Mouse (Mus musculus): ENCODE data around the gene Catsperd. TPM values are rescaled to one million over a fixed set of nuclear protein-coding genes. Genes with fewer than 3 reads are reported as not detected.
A peak's percentile ranks its signal among the peaks of the same experiment; 100 is the strongest.

Catsperd gene
- total RNA-seq, 1 experiment = 1.3 TPM

- Histone ChIP-seq H3K4me1 (ENCODE audit: control insufficient read depth in 2 of 2, insufficient read depth in 2 of 2, low read length in 2 of 2, poor library complexity in 1 of 2) (peaks cover 0 to 27% of the 10 kb centered on the region in 2 experiments; a peak in 2 of 4 replicates), H3K9me3 (ENCODE audit: control insufficient read depth, insufficient read depth, low read depth, low read length) (no peaks in the 10 kb centered on the region), H3K36me3 (ENCODE audit: control insufficient read depth, insufficient read depth, low read length, poor library complexity, severe bottlenecking) (peaks cover 84% of the 10 kb centered on the region), H3K9ac (ENCODE audit: insufficient read depth, low read depth, low read length, poor library complexity, severe bottlenecking) (no peak overlapping the region), H3K4me3 (ENCODE audit: insufficient read depth in 1 of 2, low read depth in 1 of 2, low read length in 2 of 2, poor library complexity in 1 of 2, severe bottlenecking in 1 of 2) (no peak overlapping the region), H3K27ac (ENCODE audit: insufficient read depth, low read depth, low read length, poor library complexity, severe bottlenecking) (no peak overlapping the region)
- no peak for TF ChIP-seq HCFC1 (IDR thresholded peaks at IDR 0.05; ENCODE audit: borderline replicate concordance, insufficient read depth, low read length)
- TF ChIP-seq MAFK (IDR thresholded peaks at IDR 0.05; ENCODE audit: insufficient read depth, low read depth, low read length) = no peak
- no peak for TF ChIP-seq ZNF384 (IDR thresholded peaks at IDR 0.05; ENCODE audit: low read depth, low read length)
- no peak for TF ChIP-seq CHD2 (IDR thresholded peaks at IDR 0.05; ENCODE audit: low read depth, low read length)
- TF ChIP-seq ZC3H11A (IDR thresholded peaks at IDR 0.05; ENCODE audit: borderline replicate concordance, low read depth, low read length) = no peak
- no peak for DNase-seq (ENCODE audit: low read depth, low spot score)
- in situ Hi-C loops (cut with MboI; ENCODE audit: low sequenced_read_pairs in 2 of 2, unreplicated experiment in 2 of 2) = no loop called here
Observed at GRCm38 (mm10) chr17:56706515-56706914, 78.6 kb downstream of the Catsperd start.

GRCm38 (mm10) chr17:56708692-56709091 is 80.7 kb downstream of the Catsperd start:
- Histone ChIP-seq H3K9me3 (ENCODE audit: control insufficient read depth, insufficient read depth, low read depth, low read length) (no peaks in the 10 kb centered on the region), H3K4me3 (ENCODE audit: insufficient read depth in 1 of 2, low read depth in 1 of 2, low read length in 2 of 2, poor library complexity in 1 of 2, severe bottlenecking in 1 of 2) (no peak overlapping the region), H3K27ac (ENCODE audit: insufficient read depth, low read depth, low read length, poor library complexity, severe bottlenecking) (peak overlapping the region; percentile 82), H3K9ac (ENCODE audit: insufficient read depth, low read depth, low read length, poor library complexity, severe bottlenecking) (peak overlapping the region; percentile 49; the same call in 1 of the 2 replicates), H3K36me3 (ENCODE audit: control insufficient read depth, insufficient read depth, low read length, poor library complexity, severe bottlenecking) (peaks cover 80% of the 10 kb centered on the region), H3K4me1 (ENCODE audit: control insufficient read depth in 2 of 2, insufficient read depth in 2 of 2, low read length in 2 of 2, poor library complexity in 1 of 2) (peaks cover 0 to 29% of the 10 kb centered on the region in 2 experiments; a peak in 2 of 4 replicates)
- DNase-seq (ENCODE audit: low read depth, low spot score) = no peak
- in situ Hi-C loops (cut with MboI; ENCODE audit: low sequenced_read_pairs in 2 of 2, unreplicated experiment in 2 of 2) = no loop called here
- TF ChIP-seq CHD2 (IDR thresholded peaks at IDR 0.05; ENCODE audit: low read depth, low read length) = no peak
- no peak for TF ChIP-seq ZNF384 (IDR thresholded peaks at IDR 0.05; ENCODE audit: low read depth, low read length)
- no peak for TF ChIP-seq ZC3H11A (IDR thresholded peaks at IDR 0.05; ENCODE audit: borderline replicate concordance, low read depth, low read length)
- TF ChIP-seq HCFC1 (IDR thresholded peaks at IDR 0.05; ENCODE audit: borderline replicate concordance, insufficient read depth, low read length) = no peak
- no peak for TF ChIP-seq MAFK (IDR thresholded peaks at IDR 0.05; ENCODE audit: insufficient read depth, low read depth, low read length)

GRCm38 (mm10) chr17:56709708-56710107 is 81.8 kb downstream of the Catsperd start:
- in situ Hi-C loops (cut with MboI; ENCODE audit: low sequenced_read_pairs in 2 of 2, unreplicated experiment in 2 of 2) = no loop called here
- Histone ChIP-seq H3K4me3 (ENCODE audit: insufficient read depth in 1 of 2, low read depth in 1 of 2, low read length in 2 of 2, poor library complexity in 1 of 2, severe bottlenecking in 1 of 2) (peak overlapping the region in 1 of 2 experiments; percentile 29; a peak in 3 of 4 replicates), H3K9ac (ENCODE audit: insufficient read depth, low read depth, low read length, poor library complexity, severe bottlenecking) (peak overlapping the region; percentile 60), H3K4me1 (ENCODE audit: control insufficient read depth in 2 of 2, insufficient read depth in 2 of 2, low read length in 2 of 2, poor library complexity in 1 of 2) (peaks cover 0 to 29% of the 10 kb centered on the region in 2 experiments; a peak in 2 of 4 replicates), H3K27ac (ENCODE audit: insufficient read depth, low read depth, low read length, poor library complexity, severe bottlenecking) (peak overlapping the region; percentile 82), H3K36me3 (ENCODE audit: control insufficient read depth, insufficient read depth, low read length, poor library complexity, severe bottlenecking) (peaks cover 73% of the 10 kb centered on the region), H3K9me3 (ENCODE audit: control insufficient read depth, insufficient read depth, low read depth, low read length) (no peaks in the 10 kb centered on the region)
- TF ChIP-seq ZNF384 (IDR thresholded peaks at IDR 0.05; ENCODE audit: low read depth, low read length) (no peak), ZC3H11A (IDR thresholded peaks at IDR 0.05; ENCODE audit: borderline replicate concordance, low read depth, low read length) (no peak), HCFC1 (IDR thresholded peaks at IDR 0.05; ENCODE audit: borderline replicate concordance, insufficient read depth, low read length) (no peak), MAFK (IDR thresholded peaks at IDR 0.05; ENCODE audit: insufficient read depth, low read depth, low read length) (no peak), CHD2 (IDR thresholded peaks at IDR 0.05; ENCODE audit: low read depth, low read length) (no peak)
- DNase-seq (ENCODE audit: low read depth, low spot score) = no peak

Other genes with a start within 250 kb of the Catsperd start
- 128 and 197 TPM in 2 replicates for gene Ptprs, start 151.7 kb upstream of the Catsperd start, total RNA-seq (2012; rRNA removed)
- not detected in 2 replicates for gene Znrf4, start 115.7 kb upstream of the Catsperd start, total RNA-seq (2012; rRNA removed)
- gene Gm20219, start 73.8 kb upstream of the Catsperd start, total RNA-seq (2012; rRNA removed) = 1.5 and 2.6 TPM in 2 replicates
- 113 and 172 TPM in 2 replicates for gene Safb2, start 43.6 kb upstream of the Catsperd start, total RNA-seq (2012; rRNA removed)
- gene Safb, start 43.3 kb upstream of the Catsperd start, total RNA-seq (2012; rRNA removed) = 116 and 127 TPM in 2 replicates
- gene 2410015M20Rik, start 18.4 kb upstream of the Catsperd start, total RNA-seq (2012; rRNA removed) = 236 and 294 TPM in 2 replicates
- 3,972 and 4,168 TPM in 2 replicates for gene Rpl36, start 14.7 kb upstream of the Catsperd start, total RNA-seq (2012; rRNA removed)
- 169 and 222 TPM in 2 replicates for gene Lonp1, start 1.3 kb upstream of the Catsperd start, total RNA-seq (2012; rRNA removed)
- 133 and 146 TPM in 2 replicates for gene Ranbp3, start 45.2 kb downstream of the Catsperd start, total RNA-seq (2012; rRNA removed)
- gene Ndufa11, start 89.6 kb downstream of the Catsperd start, total RNA-seq (2012; rRNA removed) = 484 and 561 TPM in 2 replicates
- 7.7 and 8.4 TPM in 2 replicates for gene Vmac, start 89.9 kb downstream of the Catsperd start, total RNA-seq (2012; rRNA removed)
- gene Nrtn, start 129.4 kb downstream of the Catsperd start, total RNA-seq (2012; rRNA removed) = 8.4 and 17.7 TPM in 2 replicates
- gene Dus3l, start 136.6 kb downstream of the Catsperd start, total RNA-seq (2012; rRNA removed) = 70.2 and 108 TPM in 2 replicates
- gene Prr22, start 142.1 kb downstream of the Catsperd start, total RNA-seq (2012; rRNA removed) = 1.2 and 1.5 TPM in 2 replicates
- 15.8 and 22.5 TPM in 2 replicates for gene Rfx2, start 202.9 kb downstream of the Catsperd start, total RNA-seq (2012; rRNA removed)
- gene Acsbg2, start 246.3 kb downstream of the Catsperd start, total RNA-seq (2012; rRNA removed) = 0.58 and 0.90 TPM in 2 replicates
- gene 1700061G19Rik, start 247.3 kb downstream of the Catsperd start, total RNA-seq (2012; rRNA removed) = 17.3 and 24.0 TPM in 2 replicates